Mouse (Mus musculus): Measurements from ENCODE around the gene Gtf2ird1.

GRCm38 (mm10) chr5:134374546-134374945, 82.0 kb downstream of the Gtf2ird1 start:
- TF ChIP-seq POLR2A (IDR thresholded peaks at IDR 0.05; ENCODE audit: low read depth, low read length) (no peak), POLR2AphosphoS2 (IDR thresholded peaks at IDR 0.05; ENCODE audit: low read depth, low read length) (no peak), CTCF (conservative IDR thresholded peaks at IDR 0.05 in 1 of 2, IDR thresholded peaks at IDR 0.05 in 1 of 2; ENCODE audit: low read depth in 2 of 2, low read length in 2 of 2) (no peak), ETS1 (conservative IDR thresholded peaks at IDR 0.05; ENCODE audit: low read depth, low read length) (no peak), ZNF384 (IDR thresholded peaks at IDR 0.05; ENCODE audit: low read depth, low read length) (no peak), NRF1 (IDR thresholded peaks at IDR 0.05; ENCODE audit: low read depth, low read length) (no peak), ZC3H11A (IDR thresholded peaks at IDR 0.05; ENCODE audit: low read depth, low read length) (no peak), KAT2A (IDR thresholded peaks at IDR 0.05; ENCODE audit: insufficient replicate concordance, low read length) (no peak), USF1 (IDR thresholded peaks at IDR 0.05; ENCODE audit: low read depth, low read length) (no peak), EP300 (IDR thresholded peaks at IDR 0.05; ENCODE audit: low read length) (no peak), RCOR1 (conservative IDR thresholded peaks at IDR 0.05; ENCODE audit: low read depth, low read length) (no peak)

Data from CH12.LX (cell line).